In the genomic region with DNA sequence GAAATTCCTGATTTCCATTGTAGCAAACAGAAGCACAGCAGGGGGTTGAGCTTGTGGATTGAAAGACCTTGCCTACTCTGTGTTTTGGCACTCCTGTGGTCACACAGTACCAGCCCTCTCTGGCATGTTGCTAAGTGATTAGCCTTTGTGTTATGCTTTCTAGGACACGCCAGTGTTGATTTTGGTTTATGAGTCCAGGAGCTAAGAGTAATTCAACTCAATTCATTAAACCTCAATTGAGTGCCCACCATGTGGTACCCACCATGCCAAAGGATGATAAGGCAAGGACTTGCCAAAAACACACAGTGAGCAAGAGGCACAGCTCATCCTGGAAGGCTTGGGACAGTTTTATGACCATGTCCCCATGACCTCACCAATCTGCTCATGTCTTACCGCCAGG, we compare ENCODE assay signal across 13 mouse cellular contexts.
DNase-seq lines count a peak whose midpoint lies in the region; ATAC-seq lines count a peak whose summit lies in the region.
"Had no signal": no experiment of that assay in that cellular context is flagged by ENCODE, and none has a peak within 500 bp of the region (broad histone marks: within the 10 kb centered on the region; RNA-seq: fewer than 3 reads in every experiment).

No protein-coding gene starts in this region.

- H3K4me2 ChIP-seq in neural tube, embryonic 12.5 days (replicated peaks) = no peak overlapping the region
- H3K4me2 ChIP-seq in neural tube, embryonic 15.5 days = no peak overlapping the region
- no peak overlapping the region for H3K4me2 ChIP-seq in midbrain, embryonic 11.5 days
- H3K4me2 ChIP-seq in kidney, embryonic 16.5 days (replicated peaks; ENCODE audit: low read depth, low read length) = no peak overlapping the region
- H3K4me2 ChIP-seq: liver, embryonic 15.5 days had no signal

- no peak overlapping the region for H3K9ac ChIP-seq in neural tube, embryonic 12.5 days
- H3K9ac ChIP-seq in neural tube, embryonic 15.5 days (replicated peaks) = no peak overlapping the region
- H3K9ac ChIP-seq in midbrain, embryonic 11.5 days (ENCODE audit: low read length) = no peak overlapping the region
- H3K9ac ChIP-seq in kidney, embryonic 16.5 days (replicated peaks; ENCODE audit: low read length) = no peak overlapping the region
- H3K9ac ChIP-seq: liver, embryonic 15.5 days had no signal

- peak; percentile 77 to 90 for DNase-seq in cerebellum, postnatal 10 days
- DNase-seq in cerebellum, postnatal 25 days = no peak
- peak; percentile 89 for DNase-seq in midbrain, embryonic 11.5 days (ENCODE audit: low spot score, missing footprints)
- no peak for DNase-seq in spleen, postnatal 14 days (ENCODE audit: low spot score in 2 of 2)
- DNase-seq in spleen, adult 12 weeks (ENCODE audit: low spot score) = no peak
- DNase-seq: cerebellum, postnatal 36 days; kidney, adult 18-20 months; right cerebral cortex, postnatal 4 days had no signal

- H3K4me3 ChIP-seq in neural tube, embryonic 12.5 days = no peak overlapping the region
- H3K4me3 ChIP-seq in neural tube, embryonic 15.5 days (replicated peaks) = no peak overlapping the region
- H3K4me3 ChIP-seq in midbrain, embryonic 11.5 days (ENCODE audit: low read depth, low read length) = no peak overlapping the region
- H3K4me3 ChIP-seq in kidney, embryonic 16.5 days (ENCODE audit: low read length) = no peak overlapping the region
- H3K4me3 ChIP-seq: left cerebral cortex, adult 2 months; liver, embryonic 15.5 days had no signal

- no peak overlapping the region for H3K27ac ChIP-seq in neural tube, embryonic 12.5 days
- no peak overlapping the region for H3K27ac ChIP-seq in neural tube, embryonic 15.5 days (replicated peaks)
- no peak overlapping the region for H3K27ac ChIP-seq in midbrain, embryonic 11.5 days (ENCODE audit: low read depth, low read length)
- no peak overlapping the region for H3K27ac ChIP-seq in kidney, embryonic 16.5 days (ENCODE audit: low read length)
- H3K27ac ChIP-seq: left cerebral cortex, adult 2 months; liver, embryonic 15.5 days had no signal

- peak; percentile 76 for ATAC-seq in neural tube, embryonic 12.5 days (ENCODE audit: low FRiP score, low read depth)
- no peak; the same call in 1 of the 2 replicates for ATAC-seq in neural tube, embryonic 15.5 days (ENCODE audit: low FRiP score)
- no peak for ATAC-seq in midbrain, embryonic 11.5 days (ENCODE audit: low FRiP score)
- no peak for ATAC-seq in kidney, embryonic 16.5 days (ENCODE audit: low FRiP score, low TSS enrichment)

- WGBS in neural tube, embryonic 12.5 days = 15% methylated on average over 2 of the region's 2 CpGs
- 16% methylated on average over 2 of the region's 2 CpGs for WGBS in neural tube, embryonic 15.5 days
- WGBS in midbrain, embryonic 11.5 days = 52% methylated on average over 2 of the region's 2 CpGs
- 44% methylated on average over 2 of the region's 2 CpGs for WGBS in kidney, embryonic 16.5 days

- H3K4me1 ChIP-seq in neural tube, embryonic 12.5 days = peaks cover 5% of the 10 kb centered on the region; the same call in 1 of the 2 replicates
- H3K4me1 ChIP-seq in neural tube, embryonic 15.5 days = no peaks in the 10 kb centered on the region
- peaks cover 14% of the 10 kb centered on the region for H3K4me1 ChIP-seq in midbrain, embryonic 11.5 days (ENCODE audit: control insufficient read depth, insufficient read depth, low read length)
- H3K4me1 ChIP-seq in kidney, embryonic 16.5 days (ENCODE audit: insufficient read depth, low read length) = no peaks in the 10 kb centered on the region
- H3K4me1 ChIP-seq: liver, embryonic 15.5 days had no signal

- H3K27me3 ChIP-seq in neural tube, embryonic 12.5 days (replicated peaks) = peaks cover 10% of the 10 kb centered on the region; the same call in 1 of the 2 replicates
- H3K27me3 ChIP-seq in neural tube, embryonic 15.5 days (replicated peaks) = peaks cover 24% of the 10 kb centered on the region
- H3K27me3 ChIP-seq in midbrain, embryonic 11.5 days (ENCODE audit: control insufficient read depth, insufficient read depth, low read length) = peaks cover 13% of the 10 kb centered on the region
- H3K27me3 ChIP-seq in kidney, embryonic 16.5 days (ENCODE audit: insufficient read depth, low read length) = no peaks in the 10 kb centered on the region
- H3K27me3 ChIP-seq: liver, embryonic 15.5 days had no signal

- H3K36me3 ChIP-seq in neural tube, embryonic 12.5 days = no peaks in the 10 kb centered on the region
- H3K36me3 ChIP-seq in neural tube, embryonic 15.5 days = no peaks in the 10 kb centered on the region
- H3K36me3 ChIP-seq in midbrain, embryonic 11.5 days (ENCODE audit: control insufficient read depth, insufficient read depth, low read length) = no peaks in the 10 kb centered on the region
- no peaks in the 10 kb centered on the region for H3K36me3 ChIP-seq in kidney, embryonic 16.5 days (ENCODE audit: insufficient read depth, low read length)
- H3K36me3 ChIP-seq: liver, embryonic 15.5 days had no signal

- peaks cover 3% of the 10 kb centered on the region; the same call in 1 of the 2 replicates for H3K9me3 ChIP-seq in neural tube, embryonic 12.5 days
- H3K9me3 ChIP-seq in neural tube, embryonic 15.5 days (replicated peaks) = no peaks in the 10 kb centered on the region
- no peaks in the 10 kb centered on the region for H3K9me3 ChIP-seq in midbrain, embryonic 11.5 days (ENCODE audit: control insufficient read depth, low read length)
- H3K9me3 ChIP-seq in kidney, embryonic 16.5 days (ENCODE audit: low read length) = no peaks in the 10 kb centered on the region
- H3K9me3 ChIP-seq: liver, embryonic 15.5 days had no signal

Comparison
In these comparisons a context has a peak if more than half of its experiments do, and no peak if none do; other contexts are left out.
1. DNase-seq: peak in cerebellum, postnatal 10 days (2 of 2) and midbrain, embryonic 11.5 days (single experiment); none in cerebellum, postnatal 25 days (0 of 2), spleen, postnatal 14 days (0 of 2) and spleen, adult 12 weeks (single experiment).